Mouse (Mus musculus) small intestine, adult 2 months (tissue): ENCODE results near the gene Slc9a2.

Experiments used
- CTCF ChIP-seq: fragments of 200-500 bp; IDR thresholded peaks from 2 replicates; pipeline ENCODE4 v1.5.1; 2012; ENCODE audit warnings: low read depth, mild to moderate bottlenecking, control low read depth, inconsistent platforms, low read length, moderate library complexity, mixed read lengths; ENCODE audit not compliant: insufficient replicate concordance, insufficient read length; ENCODE audit errors: extremely low read depth
- POLR2A ChIP-seq: fragments of 200-500 bp; IDR thresholded peaks from 2 replicates; pipeline ENCODE4 v1.6.1; 2012; ENCODE audit warnings: low read depth, mild to moderate bottlenecking, control low read depth, inconsistent platforms, low read length, moderate library complexity

- TF ChIP-seq CTCF (no peak), POLR2A (no peak)
Observed at GRCm38 (mm10) chr1:40795508-40795907, 115.1 kb downstream of the Slc9a2 start.
